Mouse (Mus musculus) myocyte (in vitro differentiated cells): ENCODE results near the gene Ppp1r32.

ENCODE experiments used
- CEBPB ChIP-seq: IDR thresholded peaks from 2 replicates; pipeline ENCODE4 v1.6.1; 2011; ENCODE audit warnings: mild to moderate bottlenecking, moderate library complexity; ENCODE audit not compliant: poor library complexity, insufficient read depth, severe bottlenecking
- E2F4 ChIP-seq: IDR thresholded peaks from one replicate; pipeline ENCODE4 v1.6.1; 2011; ENCODE audit warnings: mild to moderate bottlenecking, control low read depth, moderate library complexity; ENCODE audit not compliant: insufficient read depth
- MAX ChIP-seq: IDR thresholded peaks from one replicate; pipeline ENCODE4 v1.6.1; 2011; ENCODE audit warnings: low read depth, mild to moderate bottlenecking, control low read depth
- POLR2A ChIP-seq: IDR thresholded peaks from one replicate; pipeline ENCODE4 v1.6.1; 2011; ENCODE audit warnings: low read depth, mild to moderate bottlenecking, control low read depth, moderate library complexity; ENCODE audit not compliant: insufficient read length
- POLR2AphosphoS2 ChIP-seq: IDR thresholded peaks from one replicate; pipeline ENCODE4 v1.6.1; 2011; ENCODE audit warnings: low read depth, control low read depth; ENCODE audit not compliant: insufficient read length
- REST ChIP-seq: IDR thresholded peaks from one replicate; pipeline ENCODE4 v1.6.1; 2011; ENCODE audit warnings: mild to moderate bottlenecking, control low read depth, moderate library complexity; ENCODE audit not compliant: insufficient read depth, insufficient read length
- TCF12 ChIP-seq: IDR thresholded peaks from one replicate; pipeline ENCODE4 v1.6.1; 2011; ENCODE audit warnings: mild to moderate bottlenecking, control low read depth; ENCODE audit not compliant: poor library complexity, insufficient read depth, severe bottlenecking
- USF1 ChIP-seq: IDR thresholded peaks from one replicate; pipeline ENCODE4 v1.6.1; 2011; ENCODE audit warnings: low read depth, mild to moderate bottlenecking, control low read depth, moderate library complexity

- TF ChIP-seq POLR2A (no peak), USF1 (no peak), MAX (no peak), CEBPB (no peak), E2F4 (no peak), REST (no peak), TCF12 (no peak), POLR2AphosphoS2 (no peak)
Measured at GRCm38 (mm10) chr19:10486264-10486738, 3.6 kb upstream of the Ppp1r32 start.
